Mouse (Mus musculus): ENCODE measurements around the gene Fbxl21. TPM values are rescaled to one million over a fixed set of nuclear protein-coding genes. Genes with fewer than 3 reads are reported as not detected.

The Fbxl21 gene
- total RNA-seq, 1 experiment from 2014 or later, result not detected

- no peak for ATAC-seq (replicated peaks; ENCODE audit: low read depth, poor library complexity, severe bottlenecking)
Measured at GRCm38 (mm10) chr13:56575074-56575473, 52.8 kb downstream of the Fbxl21 start.

GRCm38 (mm10) chr13:56575701-56576321, 53.5 kb downstream of the Fbxl21 start:
- peak; percentile 98 for ATAC-seq (replicated peaks; ENCODE audit: low read depth, poor library complexity, severe bottlenecking)

GRCm38 (mm10) chr13:56578097-56578496, 55.8 kb downstream of the Fbxl21 start:
- no peak for ATAC-seq (replicated peaks; ENCODE audit: low read depth, poor library complexity, severe bottlenecking)

GRCm38 (mm10) chr13:56580450-56580849, 58.2 kb downstream of the Fbxl21 start:
- no peak for ATAC-seq (replicated peaks; ENCODE audit: low read depth, poor library complexity, severe bottlenecking)

GRCm38 (mm10) chr13:56581512-56581911, 59.2 kb downstream of the Fbxl21 start:
- ATAC-seq (replicated peaks; ENCODE audit: low read depth, poor library complexity, severe bottlenecking), result no peak

- ATAC-seq (replicated peaks; ENCODE audit: low read depth, poor library complexity, severe bottlenecking), result peak; percentile 60
Measured at GRCm38 (mm10) chr13:56581961-56582434, 59.7 kb downstream of the Fbxl21 start.

GRCm38 (mm10) chr13:56582720-56583119, 60.4 kb downstream of the Fbxl21 start:
- no peak for ATAC-seq (replicated peaks; ENCODE audit: low read depth, poor library complexity, severe bottlenecking)

- ATAC-seq (replicated peaks; ENCODE audit: low read depth, poor library complexity, severe bottlenecking), result no peak
Measured at GRCm38 (mm10) chr13:56586046-56586445, 63.8 kb downstream of the Fbxl21 start.

Other genes starting within 250 kb of the Fbxl21 start
- not detected in 2 replicates for gene Cxcl14, start 225.9 kb upstream of the Fbxl21 start, total RNA-seq (2017)
- gene Gm3045, start 95.9 kb upstream of the Fbxl21 start, total RNA-seq (2017), result not detected in 2 replicates
- gene Slc25a48, start 84.1 kb upstream of the Fbxl21 start, total RNA-seq (2017), result not detected in 2 replicates
- not detected in 2 replicates for gene Il9, start 40.2 kb upstream of the Fbxl21 start, total RNA-seq (2017)
- not detected in 2 replicates for gene Lect2, start 26.0 kb downstream of the Fbxl21 start, total RNA-seq (2017)
- 5.5 and 7.2 TPM in 2 replicates for gene Tgfbi, start 87.1 kb downstream of the Fbxl21 start, total RNA-seq (2017)
- gene Smad5, start 180.5 kb downstream of the Fbxl21 start, total RNA-seq (2017), result 29.6 and 30.8 TPM in 2 replicates
- not detected in 2 replicates for gene Gm45623, start 231.4 kb downstream of the Fbxl21 start, total RNA-seq (2017)

Data from common myeloid progenitor, adult 5-6 weeks (primary cell).